Mouse (Mus musculus): ENCODE data around the gene Vip.
A peak's percentile ranks its signal among the peaks of the same experiment; 100 is the strongest.

Vip gene

GRCm38 (mm10) chr10:5639112-5639511 lies at the start of gene Vip:
Gene Vip (plus strand): TSS chr10:5639218.
- no peak for DNase-seq (ENCODE audit: low spot score in 2 of 2)

- DNase-seq (ENCODE audit: low spot score in 2 of 2) = no peak
Observed at GRCm38 (mm10) chr10:5591061-5591460, 48.0 kb upstream of the Vip start.

- DNase-seq (ENCODE audit: low spot score in 2 of 2) = no peak
Observed at GRCm38 (mm10) chr10:5591996-5592395, 47.0 kb upstream of the Vip start.

GRCm38 (mm10) chr10:5593464-5593863 lies 45.6 kb upstream of the Vip start, which contains the start of gene Myct1:
Gene Myct1 (plus strand): TSS chr10:5593775.
- no peak for DNase-seq (ENCODE audit: low spot score in 2 of 2)

- no peak for DNase-seq (ENCODE audit: low spot score in 2 of 2)
Observed at GRCm38 (mm10) chr10:5594457-5594856, 44.6 kb upstream of the Vip start.

GRCm38 (mm10) chr10:5596559-5596958 lies 42.5 kb upstream of the Vip start:
- no peak for DNase-seq (ENCODE audit: low spot score in 2 of 2)

GRCm38 (mm10) chr10:5600123-5600522 lies 38.9 kb upstream of the Vip start:
- DNase-seq (ENCODE audit: low spot score in 2 of 2) = peak; percentile 17 to 64

- no peak for DNase-seq (ENCODE audit: low spot score in 2 of 2)
Observed at GRCm38 (mm10) chr10:5603512-5603911, 35.5 kb upstream of the Vip start.

GRCm38 (mm10) chr10:5604371-5604770 lies 34.6 kb upstream of the Vip start:
- no peak for DNase-seq (ENCODE audit: low spot score in 2 of 2)

- DNase-seq (ENCODE audit: low spot score in 2 of 2) = no peak
Observed at GRCm38 (mm10) chr10:5608874-5609273, 30.1 kb upstream of the Vip start.

GRCm38 (mm10) chr10:5615186-5616040 lies 23.6 kb upstream of the Vip start:
- no peak for DNase-seq (ENCODE audit: low spot score in 2 of 2)

GRCm38 (mm10) chr10:5626268-5626667 lies 12.8 kb upstream of the Vip start:
- no peak for DNase-seq (ENCODE audit: low spot score in 2 of 2)

- DNase-seq (ENCODE audit: low spot score in 2 of 2) = no peak
Observed at GRCm38 (mm10) chr10:5633672-5634200, 5.3 kb upstream of the Vip start.

- DNase-seq (ENCODE audit: low spot score in 2 of 2) = no peak
Observed at GRCm38 (mm10) chr10:5634336-5634735, 4.7 kb upstream of the Vip start.

- DNase-seq (ENCODE audit: low spot score in 2 of 2) = no peak
Observed at GRCm38 (mm10) chr10:5637322-5637721, 1.7 kb upstream of the Vip start.

GRCm38 (mm10) chr10:5681275-5681674 lies 42.3 kb downstream of the Vip start:
- DNase-seq (ENCODE audit: low spot score in 2 of 2) = no peak

- no peak for DNase-seq (ENCODE audit: low spot score in 2 of 2)
Observed at GRCm38 (mm10) chr10:5685608-5686007, 46.6 kb downstream of the Vip start.

GRCm38 (mm10) chr10:5694351-5694750 lies 55.3 kb downstream of the Vip start:
- no peak for DNase-seq (ENCODE audit: low spot score in 2 of 2)
